Mouse (Mus musculus) liver, embryonic 13.5 days (tissue): ENCODE data around the gene Irf3. TPM values are rescaled to one million over a fixed set of nuclear protein-coding genes. Genes with fewer than 3 reads are reported as not detected.

Experiments used
- microRNA-seq: library from miRNA; unstranded; fragments of <30 nt; microRNA quantifications from one replicate; pipeline ENCODE4, GENCODE M21; 2016
- polyA plus RNA-seq: library from polyadenylated mRNA; unstranded; fragments of >200 nt; fragmentation: Nextera tagmentation; extraction: Ambion mirVana; gene quantifications from 2 replicates; pipeline ENCODE4 v1.2.1, GENCODE M21; 2015

Gene Irf3
- polyA plus RNA-seq, 1 experiment from 2014 or later: 41.0 TPM

Small RNA genes lying within 50 kb of the gene (microRNA-seq; reads per million reads assigned to microRNA genes)
- not detected for gene Mir7054

Other genes with a start within 250 kb of the Irf3 start
- 30.0 and 30.8 TPM in 2 replicates for gene Vrk3, start 249.2 kb upstream of the Irf3 start, polyA plus RNA-seq
- gene Zfp473, start 246.6 kb upstream of the Irf3 start, polyA plus RNA-seq: 0.99 and 1.1 TPM in 2 replicates
- 60.8 and 68.9 TPM in 2 replicates for gene Nup62, start 181.6 kb upstream of the Irf3 start, polyA plus RNA-seq
- gene Il4i1, start 181.3 kb upstream of the Irf3 start, polyA plus RNA-seq: 0.70 and 1.1 TPM in 2 replicates
- gene Atf5, start 181.0 kb upstream of the Irf3 start, polyA plus RNA-seq: 5.3 and 5.4 TPM in 2 replicates
- gene Akt1s1, start 148.7 kb upstream of the Irf3 start, polyA plus RNA-seq: 32.0 and 32.1 TPM in 2 replicates
- gene Tbc1d17, start 148.6 kb upstream of the Irf3 start, polyA plus RNA-seq: 29.0 and 30.0 TPM in 2 replicates
- gene Pnkp, start 140.5 kb upstream of the Irf3 start, polyA plus RNA-seq: 22.8 and 24.2 TPM in 2 replicates
- 50.4 and 57.0 TPM in 2 replicates for gene Ptov1, start 127.9 kb upstream of the Irf3 start, polyA plus RNA-seq
- 47.2 and 51.2 TPM in 2 replicates for gene Med25, start 104.9 kb upstream of the Irf3 start, polyA plus RNA-seq
- gene Fuz, start 101.6 kb upstream of the Irf3 start, polyA plus RNA-seq: 7.2 and 7.5 TPM in 2 replicates
- 69.5 and 82.4 TPM in 2 replicates for gene Ap2a1, start 68.2 kb upstream of the Irf3 start, polyA plus RNA-seq
- gene Tsks, start 54.4 kb upstream of the Irf3 start, polyA plus RNA-seq: 0.07 and 0.22 TPM in 2 replicates
- 1.9 and 2.3 TPM in 2 replicates for gene Cpt1c, start 22.8 kb upstream of the Irf3 start, polyA plus RNA-seq
- 214 and 220 TPM in 2 replicates for gene Prmt1, start 11.1 kb upstream of the Irf3 start, polyA plus RNA-seq
- 18.2 and 20.1 TPM in 2 replicates for gene Bcl2l12, start 1.1 kb downstream of the Irf3 start, polyA plus RNA-seq
- gene Scaf1, start 18.7 kb downstream of the Irf3 start, polyA plus RNA-seq: 10.4 and 11.8 TPM in 2 replicates
- 14.4 and 15.0 TPM in 2 replicates for gene Rras, start 20.3 kb downstream of the Irf3 start, polyA plus RNA-seq
- 1.7 and 2.2 TPM in 2 replicates for gene Prr12, start 55.2 kb downstream of the Irf3 start, polyA plus RNA-seq
- gene Nosip, start 64.8 kb downstream of the Irf3 start, polyA plus RNA-seq: 31.5 and 32.0 TPM in 2 replicates
- 7.1 and 7.8 TPM in 2 replicates for gene Prrg2, start 65.0 kb downstream of the Irf3 start, polyA plus RNA-seq
- gene Rcn3, start 94.6 kb downstream of the Irf3 start, polyA plus RNA-seq: 35.6 and 38.7 TPM in 2 replicates
- gene Fcgrt, start 106.2 kb downstream of the Irf3 start, polyA plus RNA-seq: 29.2 and 31.9 TPM in 2 replicates
- gene Rps11, start 126.8 kb downstream of the Irf3 start, polyA plus RNA-seq: 1,277 and 1,372 TPM in 2 replicates
- 972 and 1,063 TPM in 2 replicates for gene Rpl13a, start 131.1 kb downstream of the Irf3 start, polyA plus RNA-seq
- gene Gm45713, start 138.6 kb downstream of the Irf3 start, polyA plus RNA-seq: 0.12 and 0.37 TPM in 2 replicates
- 4.5 and 5.4 TPM in 2 replicates for gene Flt3l, start 138.8 kb downstream of the Irf3 start, polyA plus RNA-seq
- gene Pih1d1, start 156.7 kb downstream of the Irf3 start, polyA plus RNA-seq: 51.7 and 54.8 TPM in 2 replicates
- gene Aldh16a1, start 156.9 kb downstream of the Irf3 start, polyA plus RNA-seq: 28.0 and 30.3 TPM in 2 replicates
- gene Slc17a7, start 166.3 kb downstream of the Irf3 start, polyA plus RNA-seq: not detected in 2 replicates
- gene Gfy, start 181.9 kb downstream of the Irf3 start, polyA plus RNA-seq: not detected in 2 replicates
- gene Pth2, start 183.3 kb downstream of the Irf3 start, polyA plus RNA-seq: not detected in 2 replicates
- 0.07 and 0.14 TPM in 2 replicates for gene Ccdc155, start 207.2 kb downstream of the Irf3 start, polyA plus RNA-seq
- gene Dkkl1, start 214.5 kb downstream of the Irf3 start, polyA plus RNA-seq: 2.6 and 2.8 TPM in 2 replicates
- gene Tead2, start 218.1 kb downstream of the Irf3 start, polyA plus RNA-seq: 11.8 and 12.0 TPM in 2 replicates
- gene Cd37, start 241.5 kb downstream of the Irf3 start, polyA plus RNA-seq: 10.3 and 10.8 TPM in 2 replicates
- gene Slc6a16, start 243.4 kb downstream of the Irf3 start, polyA plus RNA-seq: not detected in 2 replicates